Mouse (Mus musculus) embryonic facial prominence, embryonic 14.5 days (tissue): ENCODE measurements around the gene Lyst. TPM values are rescaled to one million over a fixed set of nuclear protein-coding genes. Genes with fewer than 3 reads are reported as not detected.
"Not testable (repeated sequence)": the region's sequence is repeated elsewhere in the genome, so short reads cannot be mapped to it uniquely, and the experiment has no call there.

Source experiments
- ATAC-seq: fragments of 200-750 bp; cut with Nextera tagmentation; 2 replicates; pipeline ENCODE4 v1.8.0; 2017; ENCODE audit warnings: low read depth, moderate number of reproducible peaks, moderate TSS enrichment
- DNase-seq: peaks from one replicate; pipeline ENCODE4 v3.0.0-alpha.2; 2015; ENCODE audit warnings: low spot score
- H3K27ac ChIP-seq: fragments of 300-500 bp; sonication (generic); replicated peaks from 2 replicates; pipeline ENCODE4 v1.5.1; 2014; ENCODE audit warnings: low read depth, mild to moderate bottlenecking, low read length, moderate library complexity
- H3K27me3 ChIP-seq: fragments of 300-500 bp; sonication (generic); replicated peaks from 2 replicates; pipeline ENCODE4 v1.6.1; 2014; ENCODE audit warnings: low read length; ENCODE audit not compliant: control insufficient read depth, insufficient read depth
- H3K36me3 ChIP-seq: fragments of 300-500 bp; sonication (generic); 2 replicates; pipeline ENCODE4 v1.6.1; 2014; ENCODE audit warnings: low read length, mixed read lengths; ENCODE audit not compliant: control insufficient read depth, insufficient read depth
- H3K4me1 ChIP-seq: fragments of 300-500 bp; sonication (generic); 2 replicates; pipeline ENCODE4 v1.6.1; 2014; ENCODE audit warnings: antibody characterized with exemption, low read length; ENCODE audit not compliant: control insufficient read depth, insufficient read depth
- H3K4me2 ChIP-seq: fragments of 300-500 bp; sonication (generic); 2 replicates; pipeline ENCODE4 v1.6.1; 2014; ENCODE audit warnings: low read depth, mild to moderate bottlenecking, low read length, moderate library complexity, mixed read lengths
- H3K4me3 ChIP-seq: fragments of 300-500 bp; sonication (generic); 2 replicates; pipeline ENCODE4 v1.5.1; 2014; ENCODE audit warnings: low read depth, mild to moderate bottlenecking, low read length
- H3K9ac ChIP-seq: fragments of 300-500 bp; sonication (generic); 2 replicates; pipeline ENCODE4 v1.6.1; 2014; ENCODE audit warnings: low read depth, mild to moderate bottlenecking, low read length, moderate library complexity, mixed read lengths
- H3K9me3 ChIP-seq: fragments of 300-500 bp; sonication (generic); 2 replicates; pipeline ENCODE4 v1.6.1; 2016; ENCODE audit warnings: low read length; ENCODE audit not compliant: control insufficient read depth
- WGBS: fragments of 180-500 bp; shearing (Covaris S2); extraction: QIAGEN DNeasy Blood & Tissue Kit; methylation state at CpG from one replicate; pipeline ENCODE4 v1.1.7; 2014; 5-methylcytosine and 5-hydroxymethylcytosine counted together
- polyA plus RNA-seq: library from polyadenylated mRNA; unstranded; fragments of >200 nt; fragmentation: Nextera tagmentation; extraction: Ambion mirVana; gene quantifications from 2 replicates; pipeline ENCODE4 v1.2.1, GENCODE M21; 2014

The Lyst gene
- polyA plus RNA-seq, 1 experiment from 2014 or later, result 4.5 TPM

DNA sequence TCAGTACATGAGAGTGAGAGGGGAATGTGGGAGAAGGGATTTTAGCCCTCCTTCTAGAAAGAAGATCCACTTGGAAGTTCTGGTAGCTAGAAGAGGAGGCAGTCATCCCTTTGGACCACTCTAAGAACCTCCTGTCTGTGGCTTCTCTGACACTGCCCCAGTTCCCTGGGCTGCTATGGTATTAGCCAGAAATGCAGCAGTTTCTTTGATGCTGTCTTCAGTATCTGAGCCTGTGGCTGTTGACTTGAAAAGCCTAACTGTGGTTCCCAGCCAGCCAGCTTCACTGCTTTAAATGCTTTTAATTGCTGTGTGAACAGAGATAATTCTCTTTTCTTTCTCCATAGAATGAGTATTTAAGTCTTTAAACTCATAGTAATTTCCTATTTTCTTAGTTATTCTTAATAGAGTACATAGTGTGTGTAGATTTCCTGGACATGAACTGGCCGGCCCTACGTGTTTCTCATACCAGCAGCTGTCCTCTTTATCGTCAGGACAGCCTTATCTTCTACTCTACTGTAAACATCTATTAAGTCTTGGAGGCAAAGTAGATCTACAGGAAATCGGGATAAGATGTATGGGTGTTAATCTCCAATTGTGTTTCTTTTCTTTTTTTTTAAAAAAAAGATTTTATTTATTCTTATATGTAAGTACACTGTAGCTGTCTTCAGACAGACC is 84.6 kb downstream of the Lyst start:
- Histone ChIP-seq H3K4me3 (no peak overlapping the region), H3K4me1 (no peaks in the 10 kb centered on the region), H3K27me3 (no peaks in the 10 kb centered on the region), H3K27ac (no peak overlapping the region), H3K36me3 (peaks cover 9% of the 10 kb centered on the region; the same call in 1 of the 2 replicates), H3K9ac (no peak overlapping the region), H3K4me2 (no peak overlapping the region), H3K9me3 (no peaks in the 10 kb centered on the region)
- WGBS, result 93% methylated on average over 4 of the region's 4 CpGs
- DNase-seq, result no peak
- ATAC-seq, result no peak

DNA sequence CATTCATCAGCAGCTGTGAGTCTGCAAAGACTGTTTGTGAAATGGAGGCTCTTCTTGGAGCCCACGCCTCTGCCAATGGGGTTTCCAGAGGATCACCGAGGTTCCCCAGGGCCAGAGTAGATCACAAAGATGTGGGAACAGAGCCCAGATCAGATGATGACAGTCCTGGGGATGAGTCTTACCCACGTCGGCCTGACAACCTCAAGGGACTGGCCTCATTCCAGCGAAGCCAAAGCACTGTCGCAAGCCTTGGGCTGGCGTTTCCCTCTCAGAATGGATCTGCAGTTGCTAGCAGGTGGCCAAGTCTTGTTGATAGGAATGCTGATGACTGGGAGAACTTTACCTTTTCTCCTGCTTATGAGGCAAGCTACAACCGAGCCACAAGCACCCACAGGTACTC is 87.7 kb downstream of the Lyst start:
- Histone ChIP-seq H3K9me3 (no peaks in the 10 kb centered on the region), H3K27me3 (no peaks in the 10 kb centered on the region), H3K4me2 (no peak overlapping the region), H3K4me1 (no peaks in the 10 kb centered on the region), H3K36me3 (0 out of 2 replicates have a peak, but pooled peaks cover 6% of the 10 kb centered on the region), H3K27ac (no peak overlapping the region), H3K9ac (no peak overlapping the region), H3K4me3 (no peak overlapping the region)
- 76% methylated on average over 8 of the region's 8 CpGs for WGBS
- no peak for DNase-seq
- ATAC-seq, result no peak

DNA sequence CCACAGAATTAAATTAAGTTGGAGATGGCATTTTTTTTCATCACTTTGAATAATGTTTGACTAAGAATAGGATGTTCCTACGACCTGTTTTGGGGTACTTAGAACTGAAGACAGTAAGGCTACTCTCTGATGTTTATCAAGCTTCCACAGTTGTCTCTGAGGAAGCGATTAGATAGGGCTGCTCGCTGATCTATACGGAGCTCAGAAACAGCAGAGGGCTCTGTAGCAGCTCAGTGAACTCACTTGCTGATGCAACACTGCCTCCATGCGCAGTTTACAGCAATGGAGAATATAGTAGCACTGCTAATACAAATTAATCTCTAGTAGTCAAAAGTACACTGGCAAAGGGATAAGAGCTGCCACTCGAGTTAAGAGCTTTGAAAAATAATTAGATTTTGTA is 91.4 kb downstream of the Lyst start:
- ATAC-seq, result no peak
- H3K27ac ChIP-seq, result no peak overlapping the region
- H3K4me3 ChIP-seq, result no peak overlapping the region
- WGBS, result 52% methylated on average over 6 of the region's 6 CpGs
- H3K36me3 ChIP-seq, result 0 out of 2 replicates have a peak, but pooled peaks cover 10% of the 10 kb centered on the region
- DNase-seq, result no peak
- no peak overlapping the region for H3K9ac ChIP-seq
- H3K4me2 ChIP-seq, result no peak overlapping the region
- H3K9me3 ChIP-seq, result no peaks in the 10 kb centered on the region
- no peaks in the 10 kb centered on the region for H3K27me3 ChIP-seq
- H3K4me1 ChIP-seq, result no peaks in the 10 kb centered on the region

DNA sequence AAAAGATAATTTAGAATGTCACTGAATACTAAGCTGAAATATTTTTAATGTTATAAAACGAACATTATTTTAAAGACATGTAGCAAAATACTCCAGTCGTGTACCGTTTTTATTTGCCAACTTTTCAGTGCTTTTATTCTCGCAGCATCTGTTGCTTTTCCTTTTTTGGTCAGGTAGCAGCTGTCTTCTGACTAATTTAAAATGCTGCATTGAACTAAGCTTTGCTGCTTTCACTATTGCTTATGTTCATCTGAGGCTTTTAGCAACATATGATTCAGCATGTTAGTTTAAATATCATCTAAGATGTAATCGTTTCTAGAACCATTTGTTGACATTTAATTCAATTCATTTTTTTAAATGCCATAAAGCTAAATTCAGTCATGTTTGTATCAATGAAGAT is 113.3 kb downstream of the Lyst start:
- Histone ChIP-seq H3K9ac (no peak overlapping the region), H3K4me3 (no peak overlapping the region), H3K36me3 (peaks cover 7% of the 10 kb centered on the region; the same call in 1 of the 2 replicates), H3K9me3 (no peaks in the 10 kb centered on the region), H3K4me2 (no peak overlapping the region), H3K4me1 (no peaks in the 10 kb centered on the region), H3K27ac (no peak overlapping the region), H3K27me3 (no peaks in the 10 kb centered on the region)
- DNase-seq (no peak), ATAC-seq (no peak)
- WGBS, result 79% methylated on average over 5 of the region's 5 CpGs

DNA sequence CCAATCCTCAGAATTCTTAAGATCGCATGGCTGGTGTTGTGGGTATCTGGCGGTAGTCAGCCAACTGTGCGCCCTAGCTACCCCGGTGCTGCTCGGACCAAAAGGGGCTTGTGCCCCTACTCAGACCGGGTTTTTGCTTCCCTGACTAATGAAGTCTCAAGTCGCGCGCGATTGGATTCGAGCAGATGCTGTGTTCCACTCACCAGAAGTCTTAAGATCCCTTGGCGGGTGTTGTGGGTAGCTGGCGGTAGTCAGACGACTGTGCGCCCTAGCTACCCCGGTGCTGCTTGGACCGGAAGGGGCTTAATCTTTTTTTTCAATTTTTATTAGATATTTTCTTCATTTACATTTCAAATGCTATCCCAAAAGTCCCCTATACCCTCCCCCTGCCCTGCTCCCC is 131.2 kb downstream of the Lyst start:
- H3K4me3 ChIP-seq, H3K36me3 ChIP-seq, ATAC-seq, H3K27me3 ChIP-seq, H3K4me2 ChIP-seq, DNase-seq, H3K4me1 ChIP-seq, H3K9ac ChIP-seq, H3K27ac ChIP-seq, H3K9me3 ChIP-seq: not testable (repeated sequence)
- WGBS, result 92% methylated on average over 15 of the region's 17 CpGs

DNA sequence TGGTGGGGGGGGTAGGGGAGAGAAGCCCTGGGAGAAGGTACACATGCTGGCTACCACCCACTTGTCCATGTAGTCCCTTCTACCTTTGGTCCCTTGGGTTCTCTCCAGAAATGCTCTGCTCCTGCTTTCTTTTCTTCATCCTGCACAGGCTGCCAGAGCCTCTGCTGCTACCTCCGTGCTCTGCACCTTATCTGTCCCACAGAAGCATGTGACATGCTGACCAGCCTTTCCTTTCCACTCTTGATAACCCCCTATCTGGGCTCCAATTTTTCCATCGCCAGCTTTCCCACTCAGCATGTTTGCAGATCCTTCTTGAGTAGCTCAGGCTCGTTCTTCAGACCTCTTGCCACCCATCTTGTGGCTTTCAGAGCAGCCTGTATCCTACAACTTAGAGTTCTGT is 133.1 kb downstream of the Lyst start:
- H3K4me1 ChIP-seq, result no peaks in the 10 kb centered on the region
- no peak overlapping the region for H3K27ac ChIP-seq
- no peak overlapping the region for H3K4me3 ChIP-seq
- H3K36me3 ChIP-seq, result no peaks in the 10 kb centered on the region
- H3K4me2 ChIP-seq, result no peak overlapping the region
- H3K9ac ChIP-seq, result no peak overlapping the region
- no peaks in the 10 kb centered on the region for H3K9me3 ChIP-seq
- ATAC-seq, result no peak
- no peaks in the 10 kb centered on the region for H3K27me3 ChIP-seq
- WGBS, result 82% methylated on average over 3 of the region's 3 CpGs
- DNase-seq, result no peak

DNA sequence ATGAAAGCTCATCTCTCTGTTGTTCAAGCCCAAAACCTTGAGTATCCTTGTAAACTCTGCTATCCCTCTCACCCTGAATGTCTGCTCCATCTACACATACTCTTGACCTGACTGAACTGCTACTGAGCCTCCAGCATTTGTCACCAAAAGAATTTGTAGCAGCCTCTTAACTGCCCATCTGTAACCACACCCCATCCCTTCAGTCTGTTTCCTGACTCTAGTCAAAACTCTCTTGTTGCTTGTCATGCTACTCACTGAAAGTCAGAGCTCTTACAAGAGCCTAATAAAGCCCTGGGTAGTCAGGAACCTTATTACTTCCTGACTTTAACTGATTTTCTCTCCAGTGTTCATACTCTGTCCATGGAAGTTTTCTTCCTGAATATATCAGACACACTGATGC is 133.6 kb downstream of the Lyst start:
- Histone ChIP-seq H3K4me2 (no peak overlapping the region), H3K4me3 (no peak overlapping the region), H3K9ac (no peak overlapping the region), H3K36me3 (no peaks in the 10 kb centered on the region), H3K27me3 (no peaks in the 10 kb centered on the region), H3K4me1 (no peaks in the 10 kb centered on the region), H3K9me3 (no peaks in the 10 kb centered on the region), H3K27ac (no peak overlapping the region)
- DNase-seq, result no peak
- ATAC-seq, result no peak

DNA sequence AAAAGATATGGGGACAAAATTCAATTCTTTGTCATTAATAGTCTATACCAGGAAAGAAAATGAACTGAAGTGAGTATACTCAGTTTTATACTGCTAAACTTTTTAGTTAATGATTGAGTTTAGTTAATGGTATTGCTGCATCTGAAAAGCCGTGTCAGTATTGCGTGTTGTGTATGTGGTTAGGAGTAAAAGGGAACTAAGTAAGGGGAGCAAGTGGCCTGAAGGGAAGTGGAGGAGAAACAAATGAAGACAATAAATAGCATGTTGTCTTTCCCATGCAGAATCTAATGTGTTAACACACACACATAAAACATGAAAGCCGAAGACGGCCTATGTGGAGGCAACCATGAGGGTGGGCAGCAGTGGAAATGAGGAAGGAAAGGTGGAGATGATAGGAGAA is 149.0 kb downstream of the Lyst start:
- Histone ChIP-seq H3K4me2 (no peak overlapping the region), H3K4me3 (no peak overlapping the region), H3K27me3 (no peaks in the 10 kb centered on the region), H3K36me3 (peaks cover 15% of the 10 kb centered on the region; the same call in 1 of the 2 replicates), H3K9ac (no peak overlapping the region), H3K9me3 (no peaks in the 10 kb centered on the region), H3K4me1 (no peaks in the 10 kb centered on the region), H3K27ac (no peak overlapping the region)
- DNase-seq (no peak), ATAC-seq (no peak)
- WGBS, result 96% methylated on average over 4 of the region's 4 CpGs

DNA sequence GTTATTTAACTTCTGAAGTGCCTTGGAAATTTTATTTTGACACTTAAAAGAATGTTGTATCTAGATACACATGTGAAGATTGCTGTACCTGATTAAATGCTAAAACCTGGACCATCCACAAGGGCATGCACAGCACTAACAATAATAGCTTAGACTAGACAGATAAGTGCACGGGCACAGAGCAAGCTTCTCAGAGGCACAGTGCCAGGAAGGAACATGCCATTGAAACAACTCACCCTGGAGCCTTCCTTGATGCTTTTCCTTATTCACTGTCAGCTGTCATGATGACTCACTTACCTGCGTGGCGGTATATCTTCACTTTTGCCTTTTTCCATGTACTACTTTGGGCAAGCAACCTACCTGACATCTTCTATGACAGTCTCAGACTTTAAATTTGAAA is 155.7 kb downstream of the Lyst start:
- no peak overlapping the region for H3K27ac ChIP-seq
- no peaks in the 10 kb centered on the region for H3K4me1 ChIP-seq
- 79% methylated on average over 3 of the region's 3 CpGs for WGBS
- no peak overlapping the region for H3K4me2 ChIP-seq
- ATAC-seq, result no peak
- H3K36me3 ChIP-seq, result peaks cover 31% of the 10 kb centered on the region; the same call in 1 of the 2 replicates
- H3K27me3 ChIP-seq, result no peaks in the 10 kb centered on the region
- H3K9ac ChIP-seq, result no peak overlapping the region
- DNase-seq, result no peak
- no peak overlapping the region for H3K4me3 ChIP-seq
- no peaks in the 10 kb centered on the region for H3K9me3 ChIP-seq
